Mouse (Mus musculus) kidney, adult 8-10 months (tissue): ENCODE measurements around the gene Trpm8.

Source experiments
- DNase-seq, 2 experiments: peaks; one replicate each; pipeline ENCODE4 v3.0.0; 2022

Gene Trpm8

GRCm38 (mm10) chr1:88286136-88286845 lies 8.8 kb downstream of the Trpm8 start:
- no peak for DNase-seq

GRCm38 (mm10) chr1:88286887-88287696 lies 9.6 kb downstream of the Trpm8 start:
- no peak for DNase-seq

- peak in 1 of 2 experiments; percentile 83 for DNase-seq
These were observed 10.2 kb downstream of the Trpm8 start for GRCm38 (mm10) chr1:88287697-88287980.

GRCm38 (mm10) chr1:88288056-88288788 lies 10.8 kb downstream of the Trpm8 start:
- DNase-seq, result peak in 1 of 2 experiments; percentile 55

- DNase-seq, result no peak
These were observed 11.3 kb downstream of the Trpm8 start for GRCm38 (mm10) chr1:88288789-88289127.

- DNase-seq, result no peak
These were observed 11.7 kb downstream of the Trpm8 start for GRCm38 (mm10) chr1:88289152-88289551.

GRCm38 (mm10) chr1:88289917-88290316 lies 12.5 kb downstream of the Trpm8 start:
- peak in 1 of 2 experiments; percentile 83 for DNase-seq

DNA sequence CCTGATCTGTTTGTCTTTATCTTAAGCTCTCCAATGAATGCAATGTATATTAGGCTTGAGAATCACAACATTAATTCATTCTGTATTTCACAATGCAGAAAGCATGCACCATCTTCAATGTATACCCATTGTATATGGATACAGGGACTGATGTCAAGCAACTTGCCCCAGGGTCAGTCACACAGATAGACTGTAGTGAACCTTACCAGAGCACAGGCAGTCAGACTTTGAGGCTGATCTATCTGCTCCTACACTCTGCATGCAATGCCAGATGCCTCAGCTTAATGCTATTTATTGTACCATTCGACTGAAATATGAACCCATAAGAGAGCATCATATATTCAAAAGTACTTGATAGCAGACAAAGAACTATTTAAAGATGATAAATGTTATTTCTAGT lies 13.1 kb downstream of the Trpm8 start:
- DNase-seq, result no peak

DNA sequence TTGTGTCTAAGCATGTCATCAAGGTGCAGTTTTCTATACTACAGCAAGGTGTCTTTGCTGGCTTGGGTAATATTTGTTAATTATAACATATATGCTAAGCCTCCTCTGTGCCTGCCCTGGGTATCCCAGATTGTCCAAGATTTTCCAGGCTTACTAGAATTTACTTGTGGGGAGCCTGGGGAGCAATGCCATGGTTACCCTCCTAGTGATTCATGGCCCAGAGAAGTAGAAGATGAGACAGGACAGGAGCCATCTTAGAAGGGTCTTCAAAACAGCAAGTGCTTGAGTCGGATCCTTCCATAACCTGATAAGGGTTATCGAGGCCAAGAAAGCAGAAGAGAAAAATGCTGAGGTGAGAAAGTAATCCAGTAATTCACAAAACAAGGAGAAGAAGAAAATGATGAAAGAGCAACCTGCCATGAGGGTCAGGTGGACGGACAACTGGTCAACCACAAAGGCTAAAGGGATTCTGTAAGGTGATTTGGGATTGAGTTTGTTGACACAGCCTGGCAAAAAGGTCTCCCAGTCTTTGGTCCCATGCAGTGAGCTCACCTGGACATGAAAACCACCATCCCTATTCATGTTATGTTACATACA lies 14.0 kb downstream of the Trpm8 start:
- no peak for DNase-seq

- no peak for DNase-seq
These were observed 14.6 kb downstream of the Trpm8 start for GRCm38 (mm10) chr1:88292057-88292456.

- DNase-seq, result no peak
These were observed 17.2 kb downstream of the Trpm8 start for GRCm38 (mm10) chr1:88294650-88295049.

- DNase-seq, result no peak
These were observed 18.9 kb downstream of the Trpm8 start for GRCm38 (mm10) chr1:88296171-88296920.

DNA sequence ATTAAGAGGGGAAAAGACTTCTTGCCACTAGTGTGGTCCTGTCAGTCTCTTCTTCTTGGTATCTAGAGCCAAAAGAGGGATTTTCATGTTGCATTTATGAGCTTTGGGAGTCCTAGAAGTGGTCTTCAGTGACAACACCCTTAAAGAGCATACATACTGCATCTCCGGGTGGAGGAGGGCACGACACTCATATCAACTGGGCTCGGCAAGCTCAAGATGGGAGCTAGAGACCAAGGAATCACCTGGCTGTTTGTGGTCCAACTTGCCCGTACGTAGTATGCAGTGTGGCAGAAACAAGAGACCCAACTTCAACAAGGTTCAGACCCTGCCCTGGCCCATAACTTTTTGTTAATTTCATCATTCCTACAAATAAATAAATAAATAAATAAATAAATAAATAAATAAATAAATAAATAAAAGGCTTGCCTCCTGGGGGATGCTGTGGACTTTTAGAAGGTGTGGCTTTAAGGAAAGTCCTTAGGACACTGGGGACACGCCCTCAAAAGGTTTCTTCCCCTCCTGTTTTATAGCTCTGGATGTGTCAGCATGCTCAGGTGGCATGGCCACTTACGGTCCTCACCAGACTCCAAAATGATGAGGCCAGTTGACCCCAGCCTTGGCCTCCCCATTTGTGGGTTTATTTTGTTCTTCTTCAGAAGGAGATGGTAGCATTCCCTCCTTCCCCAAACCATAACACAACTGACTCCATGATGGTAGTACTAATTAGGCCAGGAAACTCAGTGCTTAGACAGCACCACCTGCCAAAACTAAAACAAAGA lies 20.2 kb downstream of the Trpm8 start:
- DNase-seq, result no peak

- no peak for DNase-seq
These were observed 21.4 kb downstream of the Trpm8 start for GRCm38 (mm10) chr1:88298686-88299528.

DNA sequence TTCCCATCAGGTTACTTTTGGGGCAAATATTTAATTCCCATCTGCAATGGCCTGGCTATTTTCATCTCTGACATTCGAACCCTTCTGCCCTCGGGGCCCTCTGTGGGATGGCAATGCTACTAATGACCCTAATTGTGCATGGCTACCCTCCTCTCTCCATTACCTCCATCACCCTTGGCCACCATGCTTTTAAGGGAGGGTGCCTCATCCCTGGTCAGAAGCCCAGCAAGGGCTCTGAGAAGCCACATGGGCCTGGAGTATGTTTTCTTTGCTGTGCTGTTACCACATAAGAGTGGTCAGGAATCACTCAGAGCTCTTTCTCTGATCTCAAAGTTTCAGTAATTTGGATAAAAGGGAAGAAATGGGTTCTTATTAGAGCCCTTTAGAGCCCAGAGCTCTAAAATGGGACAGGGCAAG lies 22.1 kb downstream of the Trpm8 start:
- DNase-seq, result no peak

- DNase-seq, result no peak
These were observed 23.0 kb downstream of the Trpm8 start for GRCm38 (mm10) chr1:88300301-88301050.

DNA sequence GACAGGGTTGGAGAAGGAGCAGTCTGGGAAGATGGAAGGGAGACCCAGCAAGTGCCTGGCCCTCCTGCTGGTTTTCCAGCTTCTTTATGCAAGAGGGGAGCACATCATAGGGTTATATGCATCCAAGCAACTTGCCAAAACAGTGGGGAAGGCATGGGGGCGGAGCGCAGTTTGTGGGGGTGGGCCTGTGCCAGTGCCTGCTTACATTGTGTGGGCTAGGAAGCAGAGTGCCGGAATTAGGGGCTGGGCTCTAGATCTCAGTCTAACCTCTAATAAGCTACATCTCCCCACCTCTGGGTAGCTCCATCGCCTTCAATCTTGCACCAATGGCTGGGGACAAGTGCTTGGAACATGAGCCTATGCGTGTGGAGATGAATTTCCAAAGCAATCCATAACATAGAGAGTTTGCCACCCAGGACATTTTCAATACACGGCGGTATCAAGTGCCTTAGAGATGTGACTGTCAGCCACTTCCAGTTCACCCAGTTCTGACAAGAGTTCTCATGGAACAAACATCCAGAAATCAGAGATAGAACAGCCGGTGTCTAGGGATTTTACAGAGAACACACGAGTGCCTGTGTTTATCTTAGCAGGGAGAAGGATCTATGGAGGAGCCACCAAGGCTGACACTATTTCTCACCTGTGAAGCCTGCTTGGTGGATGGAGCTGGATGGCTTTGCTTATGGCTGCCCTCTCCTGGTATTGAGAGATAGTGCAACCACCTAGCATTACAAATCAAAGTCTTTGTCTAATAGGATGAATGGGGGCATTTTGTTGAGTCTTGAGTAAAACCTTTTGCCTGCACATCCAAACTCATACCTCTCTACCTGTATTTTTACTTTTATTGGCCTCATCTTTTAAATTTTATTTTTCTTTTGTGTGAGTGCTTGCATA lies 23.9 kb downstream of the Trpm8 start:
- DNase-seq, result no peak

DNA sequence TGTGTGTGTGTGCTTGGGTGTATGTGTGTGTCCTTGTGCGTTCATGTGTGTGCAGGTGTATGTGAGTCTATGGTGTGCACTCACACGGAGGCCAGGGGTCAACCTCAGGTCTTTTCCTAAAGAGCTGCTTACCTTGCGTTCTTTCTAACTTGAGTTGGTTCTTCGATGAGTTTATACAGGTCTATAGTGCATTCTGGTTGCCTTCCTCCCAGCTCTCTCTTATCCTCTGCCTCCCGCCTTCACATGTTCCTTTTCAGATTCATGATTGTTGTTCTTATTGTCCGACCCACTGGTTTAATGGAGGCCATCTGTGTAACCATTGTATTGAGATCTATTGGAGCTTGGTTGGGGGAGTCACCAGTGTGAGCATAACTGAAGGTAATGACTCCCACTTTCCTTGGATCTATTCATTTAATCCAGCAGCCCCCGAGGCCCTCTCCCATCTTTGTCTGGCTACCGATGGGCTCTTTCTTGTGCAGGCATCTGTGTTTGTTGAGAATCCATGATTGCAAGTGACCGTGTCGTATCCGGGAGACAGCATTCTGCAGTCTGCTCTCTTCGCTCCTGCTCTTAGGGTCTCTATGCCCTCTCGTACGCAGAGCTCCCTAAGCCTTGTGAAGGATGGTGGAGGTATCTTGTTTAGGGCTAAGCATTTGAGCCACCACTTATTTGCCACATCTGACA lies 24.7 kb downstream of the Trpm8 start:
- DNase-seq, result no peak
